Mouse (Mus musculus): ENCODE measurements around the gene Vmn1r220.
"Not testable (repeated sequence)": the region's sequence is repeated elsewhere in the genome, so short reads cannot be mapped to it uniquely, and the experiment has no call there.

GRCm38 (mm10) chr13:23213827-23214226 lies 26.1 kb upstream of the Vmn1r220 start, which contains the start of gene Vmn1r221:
- TF ChIP-seq CHD2 (IDR thresholded peaks at IDR 0.05; ENCODE audit: low read depth, low read length); HCFC1 (IDR thresholded peaks at IDR 0.05; ENCODE audit: borderline replicate concordance, insufficient read depth, low read length); ZC3H11A (IDR thresholded peaks at IDR 0.05; ENCODE audit: borderline replicate concordance, low read depth, low read length): not testable (repeated sequence)

All from ES-E14 (cell line).